Mouse (Mus musculus): ENCODE measurements around the gene Uqcrfs1. TPM values are rescaled to one million over a fixed set of nuclear protein-coding genes. Genes with fewer than 3 reads are reported as not detected.

Uqcrfs1 gene
- polyA plus RNA-seq, 1 experiment from 2014 or later: 277 TPM

GRCm38 (mm10) chr13:30557751-30558150 is 12.6 kb upstream of the Uqcrfs1 start:
- no peak for TF ChIP-seq CTCF (IDR thresholded peaks at IDR 0.05)
- ChIA-PET CTCF (interaction anchor here (1.5 kb wide), 1 partner anchor 9 kb away, joined by 10 read pairs; no protein-coding TSS in a partner anchor), POLR2A (no interaction called here)
- in situ Hi-C loops (cut with MboI; ENCODE audit: low pct_unique_long_range_greater_than_20kb): loop anchor here (10.0 kb wide), 1 partner anchor 1097 kb away; no protein-coding TSS in a partner anchor
- peaks cover 36% of the 10 kb centered on the region for H3K27me3 ChIP-seq
- DNase-seq (ENCODE audit: low read depth, low spot score) (no peak), ATAC-seq (no peak)

GRCm38 (mm10) chr13:30553051-30553587 is 8.0 kb upstream of the Uqcrfs1 start:
- TF ChIP-seq CTCF (IDR thresholded peaks at IDR 0.05): peak; percentile 64
- in situ Hi-C loops (cut with MboI; ENCODE audit: low pct_unique_long_range_greater_than_20kb): loop anchor here (5.0 to 10.0 kb wide), 2 partner anchors 429 to 1102 kb away; no protein-coding TSS in a partner anchor
- ChIA-PET CTCF (no interaction called here), POLR2A (no interaction called here)
- ATAC-seq (no peak), DNase-seq (ENCODE audit: low read depth, low spot score) (no peak)
- peaks cover 36% of the 10 kb centered on the region for H3K27me3 ChIP-seq

- ChIA-PET CTCF (interaction anchor here (1.0 to 1.9 kb wide), 3 partner anchors 16 to 279 kb away, joined by 3 to 6 read pairs (median 6); no protein-coding TSS in a partner anchor), POLR2A (no interaction called here)
- ATAC-seq (no peak), DNase-seq (ENCODE audit: low read depth, low spot score) (no peak)
- TF ChIP-seq CTCF (IDR thresholded peaks at IDR 0.05): no peak
- H3K27me3 ChIP-seq: peaks cover 25% of the 10 kb centered on the region
- in situ Hi-C loops (cut with MboI; ENCODE audit: low pct_unique_long_range_greater_than_20kb): loop anchor here (25.0 kb wide), 1 partner anchor 687 kb away; the partner anchor contains the start of gene Cdkal1
Measured at GRCm38 (mm10) chr13:30549339-30549738, 4.2 kb upstream of the Uqcrfs1 start.

GRCm38 (mm10) chr13:30548835-30549234 is 3.7 kb upstream of the Uqcrfs1 start:
- DNase-seq (ENCODE audit: low read depth, low spot score) (peak; percentile 27), ATAC-seq (peak; percentile 45)
- POLR2A ChIA-PET: no interaction called here
- CTCF ChIA-PET: interaction anchor here (0.9 to 1.9 kb wide), 4 partner anchors 16 to 279 kb away, joined by 3 to 6 read pairs (median 4); no protein-coding TSS in a partner anchor
- TF ChIP-seq CTCF (IDR thresholded peaks at IDR 0.05): peak; percentile 85
- in situ Hi-C loops (cut with MboI; ENCODE audit: low pct_unique_long_range_greater_than_20kb): loop anchor here (25.0 kb wide), 1 partner anchor 687 kb away; the partner anchor contains the start of gene Cdkal1
- peaks cover 22% of the 10 kb centered on the region for H3K27me3 ChIP-seq

DNA sequence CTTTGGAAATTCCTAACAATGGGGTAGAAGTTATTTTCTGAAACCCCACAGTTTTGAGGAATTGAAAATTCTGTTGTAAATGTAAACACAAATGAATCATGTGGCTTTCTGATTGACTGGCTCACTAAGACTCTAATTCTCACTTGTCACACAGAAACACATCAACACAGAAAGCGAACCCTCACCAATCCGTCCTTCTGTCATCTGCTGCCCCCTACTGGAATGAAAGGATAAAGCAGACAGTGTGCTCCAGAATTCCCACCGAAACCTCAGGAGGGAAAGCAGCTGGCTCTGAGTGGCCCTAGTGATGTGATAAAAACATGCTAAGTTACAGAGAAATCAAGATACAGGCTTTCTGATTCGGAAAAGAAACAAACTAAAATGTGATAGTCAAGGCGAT is 14.4 kb downstream of the Uqcrfs1 start:
- peak; percentile 94 for TF ChIP-seq CTCF (IDR thresholded peaks at IDR 0.05)
- POLR2A ChIA-PET: no interaction called here
- CTCF ChIA-PET: interaction anchor here (1.0 to 1.7 kb wide), 5 partner anchors 9 to 267 kb away, joined by 3 to 4 read pairs (median 3); no protein-coding TSS in a partner anchor
- DNase-seq (ENCODE audit: low read depth, low spot score) (no peak), ATAC-seq (peak; percentile 47)
- H3K27me3 ChIP-seq: no peaks in the 10 kb centered on the region
- in situ Hi-C loops (cut with MboI; ENCODE audit: low pct_unique_long_range_greater_than_20kb): loop anchor here (25.0 kb wide), 1 partner anchor 668 kb away; the partner anchor contains the start of gene Cdkal1

GRCm38 (mm10) chr13:30524961-30525360 is 20.2 kb downstream of the Uqcrfs1 start:
- POLR2A ChIA-PET: no interaction called here
- no peak for TF ChIP-seq CTCF (IDR thresholded peaks at IDR 0.05)
- no peak for ATAC-seq
- no peaks in the 10 kb centered on the region for H3K27me3 ChIP-seq
- CTCF ChIA-PET: interaction anchor here (0.9 kb wide), 1 partner anchor 253 kb away, joined by 3 read pairs; no protein-coding TSS in a partner anchor
- in situ Hi-C loops (cut with MboI; ENCODE audit: low pct_unique_long_range_greater_than_20kb): loop anchor here (5.0 to 25.0 kb wide), 4 partner anchors 98 to 663 kb away; partner anchors contain the start of gene Cdkal1
- no peak for DNase-seq (ENCODE audit: low read depth, low spot score)

DNA sequence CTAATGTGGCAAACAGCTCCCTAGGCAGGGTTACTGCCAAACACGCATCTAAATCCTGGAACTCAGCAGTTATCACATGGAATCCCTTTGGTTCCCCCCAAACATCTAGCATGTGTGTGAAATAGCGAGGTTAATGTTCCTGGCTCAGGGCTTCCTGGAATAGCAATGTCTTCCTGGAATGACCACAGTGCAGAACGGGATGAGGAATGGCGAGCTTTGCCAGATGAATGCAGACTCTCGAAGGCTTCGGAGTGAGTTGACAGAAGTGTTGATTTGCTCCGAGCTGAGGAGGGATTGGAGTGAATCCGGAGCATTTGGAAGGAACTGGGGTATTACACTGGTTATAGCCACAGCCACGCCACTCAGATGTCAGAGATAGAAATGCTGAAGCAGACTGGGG is 21.2 kb downstream of the Uqcrfs1 start:
- TF ChIP-seq CTCF (IDR thresholded peaks at IDR 0.05): no peak
- CTCF ChIA-PET: interaction anchor here (0.9 kb wide), 1 partner anchor 252 kb away, joined by 3 read pairs; no protein-coding TSS in a partner anchor
- no peak for ATAC-seq
- in situ Hi-C loops (cut with MboI; ENCODE audit: low pct_unique_long_range_greater_than_20kb): loop anchor here (5.0 kb wide), 1 partner anchor 97 kb away; no protein-coding TSS in a partner anchor
- POLR2A ChIA-PET: no interaction called here
- no peak for DNase-seq (ENCODE audit: low read depth, low spot score)
- H3K27me3 ChIP-seq: no peaks in the 10 kb centered on the region

DNA sequence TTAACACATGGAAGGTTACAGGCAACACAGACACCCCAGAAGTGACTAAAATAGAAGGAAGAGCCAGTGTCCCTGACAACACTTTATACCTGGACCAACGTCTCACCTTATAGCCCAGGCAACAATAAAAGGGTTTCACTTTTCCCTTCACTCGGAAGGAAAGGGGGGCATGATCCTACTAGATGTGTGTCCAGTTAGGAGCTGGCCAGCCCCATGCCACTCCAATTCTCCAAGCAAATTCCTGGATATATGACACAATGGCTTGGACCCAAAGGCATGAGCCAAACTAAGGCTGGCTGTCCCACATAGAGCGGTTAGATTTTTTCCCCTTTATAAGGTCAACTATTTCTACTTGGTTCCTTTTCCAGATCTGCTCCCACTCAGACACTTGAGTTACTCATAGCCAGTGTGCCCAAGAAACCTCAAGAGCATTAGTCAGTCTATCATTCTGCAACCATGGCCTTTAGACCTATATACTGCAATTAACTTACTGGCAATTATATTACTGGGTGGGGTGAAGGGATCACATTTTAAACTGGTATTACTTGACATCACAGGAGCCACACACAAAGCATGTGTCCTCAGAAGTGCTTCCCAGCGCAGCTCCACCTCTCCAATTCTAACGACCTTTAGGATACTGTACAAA is 21.8 kb downstream of the Uqcrfs1 start:
- POLR2A ChIA-PET: no interaction called here
- ATAC-seq (no peak), DNase-seq (ENCODE audit: low read depth, low spot score) (no peak)
- in situ Hi-C loops (cut with MboI; ENCODE audit: low pct_unique_long_range_greater_than_20kb): loop anchor here (5.0 kb wide), 1 partner anchor 96 kb away; no protein-coding TSS in a partner anchor
- no peaks in the 10 kb centered on the region for H3K27me3 ChIP-seq
- no peak for TF ChIP-seq CTCF (IDR thresholded peaks at IDR 0.05)
- CTCF ChIA-PET: no interaction called here

DNA sequence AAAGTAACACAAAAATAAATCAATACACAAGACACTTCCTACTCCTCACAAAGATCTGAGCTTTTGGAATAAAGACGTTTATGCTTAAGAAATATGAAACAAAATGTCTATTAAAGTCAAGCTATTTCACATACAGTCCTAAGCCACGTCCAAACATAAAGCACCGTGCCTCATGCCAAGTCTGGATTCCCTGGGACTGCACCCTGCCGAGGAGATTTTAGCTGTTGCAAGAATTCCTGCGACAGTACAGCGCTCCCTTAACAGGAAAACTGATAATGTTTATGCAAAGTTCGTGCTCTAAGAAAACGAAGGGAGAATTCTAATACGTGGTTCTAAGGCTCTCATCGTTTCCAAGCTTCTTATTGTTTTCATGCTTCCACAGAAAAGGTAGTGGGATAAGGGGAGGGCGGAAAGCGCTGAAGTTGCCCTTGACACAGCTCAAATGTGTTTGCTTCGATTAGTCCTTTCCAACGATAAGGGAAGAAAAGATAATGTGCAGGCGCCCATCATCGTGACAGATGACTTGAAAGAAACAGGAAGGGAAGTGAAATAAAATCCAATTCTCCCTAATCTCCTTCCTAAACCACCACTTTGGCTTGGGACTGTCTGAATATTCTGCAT is 23.8 kb downstream of the Uqcrfs1 start:
- no peaks in the 10 kb centered on the region for H3K27me3 ChIP-seq
- in situ Hi-C loops (cut with MboI; ENCODE audit: low pct_unique_long_range_greater_than_20kb): loop anchor here (5.0 kb wide), 1 partner anchor 94 kb away; no protein-coding TSS in a partner anchor
- TF ChIP-seq CTCF (IDR thresholded peaks at IDR 0.05): no peak
- no peak for ATAC-seq
- ChIA-PET CTCF (interaction anchor here (0.8 to 1.2 kb wide), 2 partner anchors 22 to 210 kb away, joined by 3 read pairs; no protein-coding TSS in a partner anchor), POLR2A (no interaction called here)
- DNase-seq (ENCODE audit: low read depth, low spot score): no peak

DNA sequence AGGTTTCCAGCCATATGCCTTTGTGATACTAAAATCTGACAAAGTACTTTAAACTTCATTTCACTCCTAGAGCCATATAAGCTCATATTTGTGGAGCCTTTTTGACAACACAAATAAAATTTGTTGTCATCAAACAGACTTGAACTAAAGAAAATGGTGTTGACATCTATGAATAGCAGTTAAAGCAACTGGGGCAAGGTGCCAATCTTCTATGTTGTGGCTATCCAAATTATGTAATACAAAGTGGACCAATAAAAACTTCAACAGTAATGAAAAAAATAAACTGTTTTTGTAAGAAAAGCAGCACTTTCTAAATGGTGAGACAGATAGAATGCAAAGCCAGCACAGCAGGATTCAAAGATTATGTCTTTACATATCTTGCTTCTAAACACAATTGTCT is 27.0 kb downstream of the Uqcrfs1 start:
- ATAC-seq (no peak), DNase-seq (ENCODE audit: low read depth, low spot score) (no peak)
- CTCF ChIA-PET: interaction anchor here (0.9 kb wide), 1 partner anchor 79 kb away, joined by 3 read pairs; no protein-coding TSS in a partner anchor
- H3K27me3 ChIP-seq: peaks cover 21% of the 10 kb centered on the region
- no peak for TF ChIP-seq CTCF (IDR thresholded peaks at IDR 0.05)
- in situ Hi-C loops (cut with MboI; ENCODE audit: low pct_unique_long_range_greater_than_20kb): no loop called here
- POLR2A ChIA-PET: no interaction called here

All from Patski (cell line).